Mouse (Mus musculus): Measurements from ENCODE around the gene Tbc1d12. TPM values are rescaled to one million over a fixed set of nuclear protein-coding genes. Genes with fewer than 3 reads are reported as not detected.

Gene Tbc1d12
- total and polyA plus RNA-seq, 3 experiments = 1.7 to 3.2 (median 1.9) TPM

GRCm38 (mm10) chr19:38819427-38819802 lies 17.0 kb upstream of the Tbc1d12 start (continued):
- TF ChIP-seq NRF1 (IDR thresholded peaks at IDR 0.05; ENCODE audit: low read depth, low read length) (no peak), IRF4 (IDR thresholded peaks at IDR 0.05; ENCODE audit: low read depth, low read length) (no peak), MXI1 (IDR thresholded peaks at IDR 0.05; ENCODE audit: low read depth, low read length) (no peak), CHD2 (IDR thresholded peaks at IDR 0.05; ENCODE audit: low read length) (no peak)

GRCm38 (mm10) chr19:38820186-38820804 lies 16.1 kb upstream of the Tbc1d12 start:
- H3K36me3 ChIP-seq (replicated peaks in 1 of 2; ENCODE audit: control insufficient read depth in 1 of 2, insufficient read depth in 1 of 2, low read length in 1 of 2) = peaks cover 11 to 21% of the 10 kb centered on the region in 2 experiments
- no peak for DNase-seq (ENCODE audit: extremely low read depth)
- TF ChIP-seq HCFC1 (IDR thresholded peaks at IDR 0.05; ENCODE audit: low read depth, low read length) (no peak), ZC3H11A (IDR thresholded peaks at IDR 0.05; ENCODE audit: low read depth, low read length) (no peak), POLR2AphosphoS2 (IDR thresholded peaks at IDR 0.05; ENCODE audit: low read depth, low read length) (no peak), SIN3A (IDR thresholded peaks at IDR 0.05; ENCODE audit: low read length) (no peak), USF1 (IDR thresholded peaks at IDR 0.05; ENCODE audit: low read depth, low read length) (no peak), CHD2 (IDR thresholded peaks at IDR 0.05; ENCODE audit: low read length) (no peak), ETS1 (conservative IDR thresholded peaks at IDR 0.05; ENCODE audit: low read depth, low read length) (no peak), CHD1 (IDR thresholded peaks at IDR 0.05; ENCODE audit: low read depth, low read length) (no peak), ZNF384 (IDR thresholded peaks at IDR 0.05; ENCODE audit: low read depth, low read length) (no peak), MAX (IDR thresholded peaks at IDR 0.05; ENCODE audit: low read length) (no peak), MYC (IDR thresholded peaks at IDR 0.05; ENCODE audit: low read depth, low read length) (no peak), JUND (conservative IDR thresholded peaks at IDR 0.05; ENCODE audit: low read depth, low read length) (no peak), MAZ (IDR thresholded peaks at IDR 0.05; ENCODE audit: low read depth, low read length) (no peak), IRF4 (IDR thresholded peaks at IDR 0.05; ENCODE audit: low read depth, low read length) (no peak), BHLHE40 (IDR thresholded peaks at IDR 0.05; ENCODE audit: low read depth, low read length) (no peak), MEF2A (IDR thresholded peaks at IDR 0.05; ENCODE audit: borderline replicate concordance, low read depth, low read length) (no peak)
- H3K4me1 ChIP-seq (ENCODE audit: control insufficient read depth in 1 of 2, insufficient read depth in 2 of 2) = peaks cover 7 to 13% of the 10 kb centered on the region in 2 experiments; a peak in 3 of 4 replicates
- dilution Hi-C loops (cut with MboI; ENCODE audit: extremely low pct_ligation_motif_present, extremely low pct_unique_long_range_greater_than_20kb, low sequenced_read_pairs) = no loop called here
- H3K9ac ChIP-seq (ENCODE audit: insufficient read depth, low read depth) = no peak overlapping the region
- in situ Hi-C loops (cut with MboI; ENCODE audit: low pct_ligation_motif_present, low pct_unique_long_range_greater_than_20kb, low sequenced_read_pairs) = no loop called here
- H3K27me3 ChIP-seq (replicated peaks) = peaks cover 3% of the 10 kb centered on the region
- H3K79me2 ChIP-seq (replicated peaks; ENCODE audit: control insufficient read depth, extremely low read depth, insufficient read depth, poor library complexity, severe bottlenecking) = peaks cover 20% of the 10 kb centered on the region
- no peak overlapping the region for H3K4me2 ChIP-seq (ENCODE audit: insufficient read depth, low read depth, poor library complexity, severe bottlenecking)
- no peak overlapping the region for H3K27ac ChIP-seq (ENCODE audit: insufficient read depth, low read depth)
- H3K4me3 ChIP-seq (replicated peaks in 1 of 3; ENCODE audit: low read depth in 2 of 3, low read length in 2 of 3, poor library complexity in 1 of 3) = no peak overlapping the region
- no peaks in the 10 kb centered on the region for H3K9me3 ChIP-seq (replicated peaks; ENCODE audit: low read length)

- Histone ChIP-seq H3K4me1 (ENCODE audit: control insufficient read depth in 1 of 2, insufficient read depth in 2 of 2) (peaks cover 4 to 8% of the 10 kb centered on the region in 2 experiments; a peak in 3 of 4 replicates), H3K9me3 (replicated peaks; ENCODE audit: low read length) (no peaks in the 10 kb centered on the region), H3K9ac (ENCODE audit: insufficient read depth, low read depth) (no peak overlapping the region), H3K4me2 (ENCODE audit: insufficient read depth, low read depth, poor library complexity, severe bottlenecking) (no peak overlapping the region), H3K27ac (ENCODE audit: insufficient read depth, low read depth) (no peak overlapping the region), H3K4me3 (replicated peaks in 1 of 3; ENCODE audit: low read depth in 2 of 3, low read length in 2 of 3, poor library complexity in 1 of 3) (no peak overlapping the region), H3K27me3 (replicated peaks) (no peaks in the 10 kb centered on the region), H3K36me3 (replicated peaks in 1 of 2; ENCODE audit: control insufficient read depth in 1 of 2, insufficient read depth in 1 of 2, low read length in 1 of 2) (no peaks in the 10 kb centered on the region), H3K79me2 (replicated peaks; ENCODE audit: control insufficient read depth, extremely low read depth, insufficient read depth, poor library complexity, severe bottlenecking) (no peaks in the 10 kb centered on the region)
- no peak for DNase-seq (ENCODE audit: extremely low read depth)
- dilution Hi-C loops (cut with MboI; ENCODE audit: extremely low pct_ligation_motif_present, extremely low pct_unique_long_range_greater_than_20kb, low sequenced_read_pairs) (no loop called here), in situ Hi-C loops (cut with MboI; ENCODE audit: low pct_ligation_motif_present, low pct_unique_long_range_greater_than_20kb, low sequenced_read_pairs) (no loop called here)
- TF ChIP-seq ZKSCAN1 (IDR thresholded peaks at IDR 0.05; ENCODE audit: borderline replicate concordance, low read depth, low read length) = no peak
- no peak for TF ChIP-seq TBP (conservative IDR thresholded peaks at IDR 0.05; ENCODE audit: low read depth, low read length)
- TF ChIP-seq MAX (IDR thresholded peaks at IDR 0.05; ENCODE audit: low read length) = no peak
- TF ChIP-seq BHLHE40 (IDR thresholded peaks at IDR 0.05; ENCODE audit: low read depth, low read length) = no peak
- no peak for TF ChIP-seq UBTF (IDR thresholded peaks at IDR 0.05; ENCODE audit: low read depth, low read length)
- no peak for TF ChIP-seq RAD21 (IDR thresholded peaks at IDR 0.05; ENCODE audit: low read depth, low read length)
- no peak for TF ChIP-seq JUND (conservative IDR thresholded peaks at IDR 0.05; ENCODE audit: low read depth, low read length)
- TF ChIP-seq RCOR1 (conservative IDR thresholded peaks at IDR 0.05; ENCODE audit: low read depth, low read length) = no peak
- TF ChIP-seq SIN3A (IDR thresholded peaks at IDR 0.05; ENCODE audit: low read length) = no peak
- no peak for TF ChIP-seq TCF12 (IDR thresholded peaks at IDR 0.05; ENCODE audit: low read depth, low read length)
- TF ChIP-seq E2F4 (IDR thresholded peaks at IDR 0.05; ENCODE audit: insufficient replicate concordance, low read depth, low read length) = no peak
- TF ChIP-seq SMC3 (IDR thresholded peaks at IDR 0.05; ENCODE audit: low read depth, low read length) = no peak
- no peak for TF ChIP-seq POLR2AphosphoS2 (IDR thresholded peaks at IDR 0.05; ENCODE audit: low read depth, low read length)
- no peak for TF ChIP-seq CTCF (conservative IDR thresholded peaks at IDR 0.05 in 1 of 2, IDR thresholded peaks at IDR 0.05 in 1 of 2; ENCODE audit: low read depth in 2 of 2, low read length in 2 of 2)
- no peak for TF ChIP-seq ETS1 (conservative IDR thresholded peaks at IDR 0.05; ENCODE audit: low read depth, low read length)
- TF ChIP-seq ELF1 (IDR thresholded peaks at IDR 0.05; ENCODE audit: low read depth, low read length) = no peak
- no peak for TF ChIP-seq USF2 (conservative IDR thresholded peaks at IDR 0.05; ENCODE audit: low read depth, low read length)
These were observed 3.2 kb upstream of the Tbc1d12 start for GRCm38 (mm10) chr19:38833224-38833623.
